Mouse (Mus musculus): ENCODE results near the gene Ermap.

The Ermap gene

GRCm38 (mm10) chr4:119133860-119134259 is 56.0 kb downstream of the Ermap start:
- no peak for DNase-seq

- no peak for DNase-seq
Measured at GRCm38 (mm10) chr4:119133306-119133705, 56.5 kb downstream of the Ermap start.

GRCm38 (mm10) chr4:119131189-119131910 is 58.5 kb downstream of the Ermap start:
- DNase-seq: no peak

GRCm38 (mm10) chr4:119129096-119129495 is 60.7 kb downstream of the Ermap start:
- DNase-seq: no peak

- DNase-seq: no peak
Measured at GRCm38 (mm10) chr4:119128547-119128946, 61.3 kb downstream of the Ermap start.

- DNase-seq: no peak
Measured at GRCm38 (mm10) chr4:119127229-119127628, 62.6 kb downstream of the Ermap start.

- DNase-seq: no peak
Measured at GRCm38 (mm10) chr4:119125577-119126270, 64.1 kb downstream of the Ermap start.
